In the genomic region with DNA sequence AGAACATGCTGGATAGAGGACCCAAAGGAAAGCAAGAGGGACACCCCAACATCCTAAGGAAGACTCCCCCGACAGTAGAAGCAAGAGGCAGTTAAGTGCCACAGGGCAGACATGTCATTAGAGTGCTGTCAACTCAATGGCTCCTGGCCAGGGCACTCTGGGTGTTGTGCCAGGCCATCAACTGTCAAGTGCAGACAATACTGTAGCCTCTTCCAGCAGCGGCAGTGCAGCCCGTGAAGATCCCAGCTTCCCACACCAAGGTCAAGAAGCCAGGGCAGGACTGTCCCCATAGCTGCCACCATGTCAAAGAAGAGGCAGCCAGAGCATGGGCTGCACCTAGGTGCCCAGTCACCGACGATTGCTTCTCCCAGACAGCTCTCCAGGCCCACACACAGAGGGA, we compare ENCODE assay signal across 8 mouse cellular contexts. TPM values are rescaled to one million over a fixed set of nuclear protein-coding genes. Genes with fewer than 3 reads are reported as not detected.
A peak's percentile ranks its signal among the peaks of the same experiment; 100 is the strongest.
DNase-seq lines count a peak whose midpoint lies in the region; ATAC-seq and TF ChIP-seq lines count a peak whose summit lies in the region.
"Had no signal": no experiment of that assay in that cellular context is flagged by ENCODE, and none has a peak within 500 bp of the region (broad histone marks: within the 10 kb centered on the region; RNA-seq: fewer than 3 reads in every experiment).

No protein-coding gene starts in this region.

- TF ChIP-seq CTCF in testis, adult 2 months (IDR thresholded peaks at IDR 0.05; ENCODE audit: control insufficient read depth, insufficient read depth, insufficient replicate concordance, low read depth, low read length), result no peak
- TF ChIP-seq CTCF in hindbrain, postnatal 0 days (IDR thresholded peaks at IDR 0.05; ENCODE audit: low read depth), result no peak

- WGBS in embryonic facial prominence, embryonic 13.5 days, result 28% methylated on average over 5 of the region's 5 CpGs
- 5% methylated on average over 5 of the region's 5 CpGs for WGBS in hindbrain, postnatal 0 days

- peaks cover 21% of the 10 kb centered on the region for H3K4me1 ChIP-seq in testis, adult 2 months (ENCODE audit: control insufficient read depth, insufficient read depth, low read length)
- H3K4me1 ChIP-seq in embryonic facial prominence, embryonic 13.5 days, result peaks cover 62% of the 10 kb centered on the region
- peaks cover 46% of the 10 kb centered on the region for H3K4me1 ChIP-seq in hindbrain, postnatal 0 days (ENCODE audit: insufficient read depth, low read length)

- no peak for DNase-seq in testis, postnatal 14 days (ENCODE audit: low spot score)
- peak; percentile 75 for DNase-seq in hindbrain, postnatal 0 days (ENCODE audit: low spot score)
- peak; percentile 70 for DNase-seq in lung, postnatal 14 days
- peak; percentile 63 for DNase-seq in testis, postnatal 10 days (ENCODE audit: low spot score)
- no peak for DNase-seq in frontal cortex, postnatal 25 days (ENCODE audit: low spot score in 2 of 2)

- H3K9ac ChIP-seq in embryonic facial prominence, embryonic 13.5 days, result peak overlapping the region; percentile 98
- peak overlapping the region; percentile 99 for H3K9ac ChIP-seq in hindbrain, postnatal 0 days (replicated peaks; ENCODE audit: low read length)

- H3K27ac ChIP-seq in testis, adult 2 months (ENCODE audit: control insufficient read depth, insufficient read depth, low read depth, low read length), result no peak overlapping the region
- peak overlapping the region; percentile 99 for H3K27ac ChIP-seq in embryonic facial prominence, embryonic 13.5 days
- peak overlapping the region; percentile 98 for H3K27ac ChIP-seq in hindbrain, postnatal 0 days

- peak overlapping the region; percentile 96 for H3K4me2 ChIP-seq in embryonic facial prominence, embryonic 13.5 days
- peak overlapping the region; percentile 87 for H3K4me2 ChIP-seq in hindbrain, postnatal 0 days (ENCODE audit: low read depth, low read length)

- no peaks in the 10 kb centered on the region for H3K9me3 ChIP-seq in embryonic facial prominence, embryonic 13.5 days
- no peaks in the 10 kb centered on the region for H3K9me3 ChIP-seq in hindbrain, postnatal 0 days (ENCODE audit: low read length)

- no peak for TF ChIP-seq POLR2A in testis, adult 2 months (IDR thresholded peaks at IDR 0.05; ENCODE audit: control insufficient read depth, low read depth, low read length)

- ATAC-seq in embryonic facial prominence, embryonic 13.5 days (ENCODE audit: insufficient number of reproducible peaks, insufficient read depth, low FRiP score, low TSS enrichment, low read depth), result no peak
- ATAC-seq in hindbrain, postnatal 0 days, result peak; percentile 1; the same call in 1 of the 2 replicates

- no peaks in the 10 kb centered on the region for H3K36me3 ChIP-seq in testis, adult 2 months (ENCODE audit: control insufficient read depth, insufficient read depth, low read length)
- H3K36me3 ChIP-seq in embryonic facial prominence, embryonic 13.5 days, result peaks cover 18% of the 10 kb centered on the region; the same call in 1 of the 2 replicates
- no peaks in the 10 kb centered on the region for H3K36me3 ChIP-seq in hindbrain, postnatal 0 days (ENCODE audit: insufficient read depth, low read length)

- H3K4me3 ChIP-seq in testis, adult 2 months (ENCODE audit: control insufficient read depth, low read depth, low read length), result peak overlapping the region; percentile 72
- H3K4me3 ChIP-seq in embryonic facial prominence, embryonic 13.5 days, result peak overlapping the region; percentile 93
- H3K4me3 ChIP-seq in hindbrain, postnatal 0 days (ENCODE audit: low read length), result peak overlapping the region; percentile 77

- H3K27me3 ChIP-seq in testis, adult 2 months (ENCODE audit: control insufficient read depth, insufficient read depth, low read length), result no peaks in the 10 kb centered on the region
- H3K27me3 ChIP-seq in embryonic facial prominence, embryonic 13.5 days, result no peaks in the 10 kb centered on the region
- no peaks in the 10 kb centered on the region for H3K27me3 ChIP-seq in hindbrain, postnatal 0 days (ENCODE audit: insufficient read depth, low read length)

RNA-seq across cellular contexts. Expression of a gene that starts 1.9 kb away (rescaled TPM):
- polyA plus RNA-seq in testis, adult 2 months (2012; rRNA removed), result 3.3 and 4.5 TPM in 2 replicates
- polyA plus RNA-seq in embryonic facial prominence, embryonic 13.5 days (2015; fragmentation: Nextera tagmentation; extraction: Ambion mirVana), result 4.6 and 7.1 TPM in 2 replicates
- total RNA-seq in hindbrain, postnatal 0 days (2014; rRNA removed), result 120 and 151 TPM in 2 replicates
- 3.5 and 3.6 TPM in 2 replicates for polyA plus RNA-seq in hindbrain, postnatal 0 days (2015; fragmentation: Nextera tagmentation; extraction: Ambion mirVana)

RNA-seq across cellular contexts. Expression of a gene that starts 9.7 kb away (rescaled TPM):
- polyA plus RNA-seq in testis, adult 2 months (2012; rRNA removed), result 0.41 TPM in 1 of 2 replicates, not detected in the other
- not detected in 2 replicates for polyA plus RNA-seq in embryonic facial prominence, embryonic 13.5 days (2015; fragmentation: Nextera tagmentation; extraction: Ambion mirVana)
- total RNA-seq in hindbrain, postnatal 0 days (2014; rRNA removed), result not detected in 2 replicates
- 0.43 TPM in 1 of 2 replicates, not detected in the other for polyA plus RNA-seq in hindbrain, postnatal 0 days (2015; fragmentation: Nextera tagmentation; extraction: Ambion mirVana)
- total RNA-seq: neutrophil, adult 5-6 weeks had no signal

RNA-seq across cellular contexts. Expression of a gene that starts 57.9 kb away (rescaled TPM):
- 5.3 and 5.4 TPM in 2 replicates for polyA plus RNA-seq in testis, adult 2 months (2012; rRNA removed)
- 22.7 and 29.3 TPM in 2 replicates for polyA plus RNA-seq in embryonic facial prominence, embryonic 13.5 days (2015; fragmentation: Nextera tagmentation; extraction: Ambion mirVana)
- total RNA-seq in hindbrain, postnatal 0 days (2014; rRNA removed), result 11.5 and 12.7 TPM in 2 replicates
- polyA plus RNA-seq in hindbrain, postnatal 0 days (2015; fragmentation: Nextera tagmentation; extraction: Ambion mirVana), result 10.9 and 11.9 TPM in 2 replicates

Comparison
In these comparisons a context has a peak if more than half of its experiments do, and no peak if none do; other contexts are left out.
1. DNase-seq: peak in hindbrain, postnatal 0 days (single experiment), lung, postnatal 14 days (single experiment) and testis, postnatal 10 days (single experiment); none in testis, postnatal 14 days (single experiment) and frontal cortex, postnatal 25 days (0 of 2).
2. Peak in every context shown above with its lines, with median percentiles within 50 percentile points of each other: H3K4me3 ChIP-seq.